Mouse (Mus musculus) retina, embryonic 14.5 days (tissue): ENCODE results near the gene Glud1.
"Not testable (repeated sequence)": the region's sequence is repeated elsewhere in the genome, so short reads cannot be mapped to it uniquely, and the experiment has no call there.

Experiments
- DNase-seq: peaks from one replicate; pipeline ENCODE4 v3.0.0-alpha.2; 2015; ENCODE audit warnings: low spot score

Gene Glud1

GRCm38 (mm10) chr14:34354456-34354855, 43.9 kb downstream of the Glud1 start:
- DNase-seq: no peak

- no peak for DNase-seq
Measured at GRCm38 (mm10) chr14:34355301-34355700, 44.8 kb downstream of the Glud1 start, which contains the start of gene Fam25c. Gene Fam25c, minus strand, starts transcription at chr14:34355433.

- no peak for DNase-seq
Measured at GRCm38 (mm10) chr14:34357671-34358455, 47.3 kb downstream of the Glud1 start.

GRCm38 (mm10) chr14:34359676-34360244, 49.2 kb downstream of the Glud1 start:
- DNase-seq: no peak

GRCm38 (mm10) chr14:34360251-34360650, 49.7 kb downstream of the Glud1 start:
- DNase-seq: no peak

GRCm38 (mm10) chr14:34362135-34362534, 51.6 kb downstream of the Glud1 start:
- no peak for DNase-seq

GRCm38 (mm10) chr14:34362726-34363445, 52.4 kb downstream of the Glud1 start:
- DNase-seq: peak; percentile 80

GRCm38 (mm10) chr14:34363490-34364253, 53.1 kb downstream of the Glud1 start:
- peak; percentile 74 for DNase-seq

GRCm38 (mm10) chr14:34364254-34365146, 54.0 kb downstream of the Glud1 start:
- DNase-seq: not testable (repeated sequence)

- no peak for DNase-seq
Measured at GRCm38 (mm10) chr14:34365147-34365507, 54.6 kb downstream of the Glud1 start.

GRCm38 (mm10) chr14:34370203-34370602, 59.7 kb downstream of the Glud1 start:
- DNase-seq: no peak

- no peak for DNase-seq
Measured at GRCm38 (mm10) chr14:34370921-34371320, 60.4 kb downstream of the Glud1 start.

- DNase-seq: no peak
Measured at GRCm38 (mm10) chr14:34371763-34372162, 61.2 kb downstream of the Glud1 start.

- peak; percentile 72 for DNase-seq
Measured at GRCm38 (mm10) chr14:34372646-34373045, 62.1 kb downstream of the Glud1 start.

GRCm38 (mm10) chr14:34373581-34373980, 63.1 kb downstream of the Glud1 start:
- DNase-seq: no peak

- DNase-seq: peak; percentile 39
Measured at GRCm38 (mm10) chr14:34374577-34374976, 64.0 kb downstream of the Glud1 start, which contains the start of gene Sncg. Gene Sncg, minus strand, starts transcription at chr14:34374789.

GRCm38 (mm10) chr14:34375415-34375904, 64.9 kb downstream of the Glud1 start, which contains the start of gene Mmrn2:
Gene Mmrn2, plus strand, starts transcription at chr14:34375465.
- DNase-seq: no peak

- no peak for DNase-seq
Measured at GRCm38 (mm10) chr14:34375941-34376340, 65.4 kb downstream of the Glud1 start.

- DNase-seq: no peak
Measured at GRCm38 (mm10) chr14:34377121-34377520, 66.6 kb downstream of the Glud1 start.

- peak; percentile 41 for DNase-seq
Measured at GRCm38 (mm10) chr14:34378560-34379331, 68.2 kb downstream of the Glud1 start.
